Mouse (Mus musculus) urinary bladder, postnatal 14 days (tissue): ENCODE results near the gene Kat14.
"Not testable (repeated sequence)": the region's sequence is repeated elsewhere in the genome, so short reads cannot be mapped to it uniquely, and the experiment has no call there.

Source experiments
- DNase-seq: peaks from one replicate; pipeline ENCODE4 v3.0.0; 2021; ENCODE audit warnings: low spot score

Kat14 gene

GRCm38 (mm10) chr2:144368400-144369019 lies at the start of gene Kat14, which contains the start of gene Pet117:
TSS of gene Kat14 (plus strand) at chr2:144368983.
TSS of gene Pet117 (plus strand) at chr2:144368996.
- DNase-seq, result peak; percentile 97

GRCm38 (mm10) chr2:144324218-144324617 lies 44.6 kb upstream of the Kat14 start:
- DNase-seq, result no peak

GRCm38 (mm10) chr2:144329451-144329850 lies 39.3 kb upstream of the Kat14 start:
- no peak for DNase-seq

GRCm38 (mm10) chr2:144329937-144330336 lies 38.8 kb upstream of the Kat14 start:
- DNase-seq, result no peak

- peak; percentile 22 for DNase-seq
These were observed 38.3 kb upstream of the Kat14 start for GRCm38 (mm10) chr2:144330352-144330959.

GRCm38 (mm10) chr2:144330960-144331371 lies 37.8 kb upstream of the Kat14 start:
- DNase-seq, result peak; percentile 52

GRCm38 (mm10) chr2:144331401-144332302 lies 37.1 kb upstream of the Kat14 start, which contains the start of gene Ovol2:
TSS of gene Ovol2 (minus strand) at chr2:144332146.
- peak; percentile 90 for DNase-seq

GRCm38 (mm10) chr2:144332486-144332885 lies 36.3 kb upstream of the Kat14 start:
- DNase-seq, result no peak

- DNase-seq, result peak; percentile 11
These were observed 35.5 kb upstream of the Kat14 start for GRCm38 (mm10) chr2:144333138-144333842.

GRCm38 (mm10) chr2:144337230-144337629 lies 31.6 kb upstream of the Kat14 start:
- no peak for DNase-seq

- no peak for DNase-seq
These were observed 31.1 kb upstream of the Kat14 start for GRCm38 (mm10) chr2:144337701-144338100.

GRCm38 (mm10) chr2:144338149-144338548 lies 30.6 kb upstream of the Kat14 start:
- not testable (repeated sequence) for DNase-seq

GRCm38 (mm10) chr2:144343158-144343557 lies 25.6 kb upstream of the Kat14 start:
- DNase-seq, result no peak

- no peak for DNase-seq
These were observed 20.3 kb upstream of the Kat14 start for GRCm38 (mm10) chr2:144348525-144348924.

- DNase-seq, result no peak
These were observed 15.9 kb upstream of the Kat14 start for GRCm38 (mm10) chr2:144352843-144353242.

GRCm38 (mm10) chr2:144369020-144369421 lies 238 bp downstream of the Kat14 start:
- DNase-seq, result peak; percentile 78

- no peak for DNase-seq
These were observed 728 bp downstream of the Kat14 start for GRCm38 (mm10) chr2:144369511-144369910.

- DNase-seq, result no peak
These were observed 2.8 kb downstream of the Kat14 start for GRCm38 (mm10) chr2:144371566-144371965.

GRCm38 (mm10) chr2:144373063-144373462 lies 4.3 kb downstream of the Kat14 start:
- no peak for DNase-seq

GRCm38 (mm10) chr2:144375063-144375703 lies 6.4 kb downstream of the Kat14 start:
- DNase-seq, result no peak

GRCm38 (mm10) chr2:144381293-144381692 lies 12.5 kb downstream of the Kat14 start:
- no peak for DNase-seq
